Mouse (Mus musculus): ENCODE measurements at regions not wholly inside any gene's neighbourhood (a gene's known extent, or its start where the extent isn't known, plus 50 kb on each side); places are given as distances from the start of the nearest gene placed in this dataset.
A peak's percentile ranks its signal among the peaks of the same experiment; 100 is the strongest.

- H3ac ChIP-seq (ENCODE audit: control insufficient read depth, insufficient read length) = no peak overlapping the region
- TF ChIP-seq E2F4 (IDR thresholded peaks at IDR 0.05; ENCODE audit: insufficient read depth) = no peak
- TF ChIP-seq CEBPB (IDR thresholded peaks at IDR 0.05; ENCODE audit: insufficient read depth, poor library complexity, severe bottlenecking) = no peak
- no peak for TF ChIP-seq TCF12 (IDR thresholded peaks at IDR 0.05; ENCODE audit: insufficient read depth, poor library complexity, severe bottlenecking)
- TF ChIP-seq USF1 (IDR thresholded peaks at IDR 0.05; ENCODE audit: low read depth) = no peak
- no peak for TF ChIP-seq POLR2AphosphoS2 (IDR thresholded peaks at IDR 0.05; ENCODE audit: insufficient read length, low read depth)
- no peak for TF ChIP-seq MYOD1 (IDR thresholded peaks at IDR 0.05; ENCODE audit: control insufficient read depth in 1 of 3, insufficient read length in 2 of 3, low read depth in 2 of 3)
- TF ChIP-seq TCF3 (IDR thresholded peaks at IDR 0.05; ENCODE audit: insufficient read length, low read depth) = no peak
- no peak for TF ChIP-seq MAX (IDR thresholded peaks at IDR 0.05; ENCODE audit: low read depth)
- TF ChIP-seq POLR2A (IDR thresholded peaks at IDR 0.05; ENCODE audit: insufficient read length, low read depth) = no peak
- no peak for TF ChIP-seq REST (IDR thresholded peaks at IDR 0.05; ENCODE audit: insufficient read depth, insufficient read length)
- no peak for TF ChIP-seq SRF (IDR thresholded peaks at IDR 0.05; ENCODE audit: control insufficient read depth, insufficient read length, low read depth)
- no peak for TF ChIP-seq MYOG (IDR thresholded peaks at IDR 0.05; ENCODE audit: control insufficient read depth in 1 of 3, insufficient read depth in 1 of 3, insufficient read length in 2 of 3, low read depth in 2 of 3)
These were observed 218.5 kb downstream of the Rchy1 start for GRCm38 (mm10) chr5:91744389-91744788.

GRCm38 (mm10) chr5:91740159-91740537 is 222.7 kb downstream of the Rchy1 start:
- Histone ChIP-seq H3K4me2 (ENCODE audit: low read depth) (no peak overlapping the region), H3K36me3 (ENCODE audit: control insufficient read depth, insufficient read depth) (no peaks in the 10 kb centered on the region), H3K79me2 (ENCODE audit: control insufficient read depth, insufficient read depth) (no peaks in the 10 kb centered on the region), H3K4me3 (no peak overlapping the region), H3K27me3 (ENCODE audit: control insufficient read depth, insufficient read depth, insufficient read length) (no peaks in the 10 kb centered on the region), H3ac (ENCODE audit: control insufficient read depth, insufficient read length) (no peak overlapping the region)
- TF ChIP-seq MYOD1 (IDR thresholded peaks at IDR 0.05; ENCODE audit: control insufficient read depth in 1 of 3, insufficient read length in 2 of 3, low read depth in 2 of 3) = peak in 2 of 3 experiments; percentile 26 to 35
- TF ChIP-seq USF1 (IDR thresholded peaks at IDR 0.05; ENCODE audit: low read depth) = no peak

More at GRCm38 (mm10) chr5:91744389-91744788, 218.5 kb downstream of the Rchy1 start:
- no peaks in the 10 kb centered on the region for H3K27me3 ChIP-seq (ENCODE audit: control insufficient read depth, insufficient read depth, insufficient read length)
- H3K79me2 ChIP-seq (ENCODE audit: control insufficient read depth, insufficient read depth) = no peaks in the 10 kb centered on the region
- H3K4me2 ChIP-seq (ENCODE audit: low read depth) = no peak overlapping the region
- no peaks in the 10 kb centered on the region for H3K36me3 ChIP-seq (ENCODE audit: control insufficient read depth, insufficient read depth)
- H3K4me3 ChIP-seq = no peak overlapping the region

GRCm38 (mm10) chr5:91739433-91740158 is 222.2 kb downstream of the Parm1 start:
- Histone ChIP-seq H3ac (ENCODE audit: control insufficient read depth, insufficient read length) (no peak overlapping the region), H3K36me3 (ENCODE audit: control insufficient read depth, insufficient read depth) (no peaks in the 10 kb centered on the region), H3K79me2 (ENCODE audit: control insufficient read depth, insufficient read depth) (no peaks in the 10 kb centered on the region), H3K4me3 (no peak overlapping the region), H3K27me3 (ENCODE audit: control insufficient read depth, insufficient read depth, insufficient read length) (no peaks in the 10 kb centered on the region), H3K4me2 (ENCODE audit: low read depth) (no peak overlapping the region)
- no peak for TF ChIP-seq E2F4 (IDR thresholded peaks at IDR 0.05; ENCODE audit: insufficient read depth)
- no peak for TF ChIP-seq CEBPB (IDR thresholded peaks at IDR 0.05; ENCODE audit: insufficient read depth, poor library complexity, severe bottlenecking)
- TF ChIP-seq MAX (IDR thresholded peaks at IDR 0.05; ENCODE audit: low read depth) = no peak
- no peak for TF ChIP-seq POLR2A (IDR thresholded peaks at IDR 0.05; ENCODE audit: insufficient read length, low read depth)

- Histone ChIP-seq H3K27me3 (ENCODE audit: control insufficient read depth, insufficient read depth, insufficient read length) (peaks cover 4% of the 10 kb centered on the region), H3ac (ENCODE audit: control insufficient read depth, insufficient read length) (no peak overlapping the region), H3K36me3 (ENCODE audit: control insufficient read depth, insufficient read depth) (no peaks in the 10 kb centered on the region), H3K79me2 (ENCODE audit: control insufficient read depth, insufficient read depth) (no peaks in the 10 kb centered on the region), H3K4me2 (ENCODE audit: low read depth) (no peak overlapping the region), H3K4me3 (no peak overlapping the region)
- TF ChIP-seq REST (IDR thresholded peaks at IDR 0.05; ENCODE audit: insufficient read depth, insufficient read length) = no peak
- TF ChIP-seq POLR2A (IDR thresholded peaks at IDR 0.05; ENCODE audit: insufficient read length, low read depth) = no peak
- no peak for TF ChIP-seq USF1 (IDR thresholded peaks at IDR 0.05; ENCODE audit: low read depth)
- no peak for TF ChIP-seq MYOG (IDR thresholded peaks at IDR 0.05; ENCODE audit: control insufficient read depth in 1 of 3, insufficient read depth in 1 of 3, insufficient read length in 2 of 3, low read depth in 2 of 3)
- TF ChIP-seq E2F4 (IDR thresholded peaks at IDR 0.05; ENCODE audit: insufficient read depth) = no peak
- TF ChIP-seq CEBPB (IDR thresholded peaks at IDR 0.05; ENCODE audit: insufficient read depth, poor library complexity, severe bottlenecking) = no peak
- TF ChIP-seq POLR2AphosphoS2 (IDR thresholded peaks at IDR 0.05; ENCODE audit: insufficient read length, low read depth) = no peak
- TF ChIP-seq TCF3 (IDR thresholded peaks at IDR 0.05; ENCODE audit: insufficient read length, low read depth) = no peak
- no peak for TF ChIP-seq MYOD1 (IDR thresholded peaks at IDR 0.05; ENCODE audit: control insufficient read depth in 1 of 3, insufficient read length in 2 of 3, low read depth in 2 of 3)
- TF ChIP-seq TCF12 (IDR thresholded peaks at IDR 0.05; ENCODE audit: insufficient read depth, poor library complexity, severe bottlenecking) = no peak
- no peak for TF ChIP-seq MAX (IDR thresholded peaks at IDR 0.05; ENCODE audit: low read depth)
- no peak for TF ChIP-seq SRF (IDR thresholded peaks at IDR 0.05; ENCODE audit: control insufficient read depth, insufficient read length, low read depth)
These were observed 214.6 kb downstream of the Parm1 start for GRCm38 (mm10) chr5:91732002-91732401.

- H3K27me3 ChIP-seq (ENCODE audit: control insufficient read depth, insufficient read depth, insufficient read length) = peaks cover 4% of the 10 kb centered on the region
- no peaks in the 10 kb centered on the region for H3K79me2 ChIP-seq (ENCODE audit: control insufficient read depth, insufficient read depth)
- no peak overlapping the region for H3ac ChIP-seq (ENCODE audit: control insufficient read depth, insufficient read length)
- H3K4me2 ChIP-seq (ENCODE audit: low read depth) = no peak overlapping the region
- no peak overlapping the region for H3K4me3 ChIP-seq
- no peak for TF ChIP-seq SRF (IDR thresholded peaks at IDR 0.05; ENCODE audit: control insufficient read depth, insufficient read length, low read depth)
- no peak for TF ChIP-seq TCF3 (IDR thresholded peaks at IDR 0.05; ENCODE audit: insufficient read length, low read depth)
- no peak for TF ChIP-seq REST (IDR thresholded peaks at IDR 0.05; ENCODE audit: insufficient read depth, insufficient read length)
- TF ChIP-seq POLR2A (IDR thresholded peaks at IDR 0.05; ENCODE audit: insufficient read length, low read depth) = no peak
- TF ChIP-seq MYOG (IDR thresholded peaks at IDR 0.05; ENCODE audit: control insufficient read depth in 1 of 3, insufficient read depth in 1 of 3, insufficient read length in 2 of 3, low read depth in 2 of 3) = no peak
- no peak for TF ChIP-seq E2F4 (IDR thresholded peaks at IDR 0.05; ENCODE audit: insufficient read depth)
- TF ChIP-seq MYOD1 (IDR thresholded peaks at IDR 0.05; ENCODE audit: control insufficient read depth in 1 of 3, insufficient read length in 2 of 3, low read depth in 2 of 3) = no peak
- TF ChIP-seq CEBPB (IDR thresholded peaks at IDR 0.05; ENCODE audit: insufficient read depth, poor library complexity, severe bottlenecking) = no peak
- no peak for TF ChIP-seq MAX (IDR thresholded peaks at IDR 0.05; ENCODE audit: low read depth)
- no peak for TF ChIP-seq POLR2AphosphoS2 (IDR thresholded peaks at IDR 0.05; ENCODE audit: insufficient read length, low read depth)
- no peak for TF ChIP-seq USF1 (IDR thresholded peaks at IDR 0.05; ENCODE audit: low read depth)
- no peak for TF ChIP-seq TCF12 (IDR thresholded peaks at IDR 0.05; ENCODE audit: insufficient read depth, poor library complexity, severe bottlenecking)
- H3K36me3 ChIP-seq (ENCODE audit: control insufficient read depth, insufficient read depth) = no peaks in the 10 kb centered on the region
These were observed 213.7 kb downstream of the Parm1 start for GRCm38 (mm10) chr5:91731155-91731554.
